Mouse (Mus musculus) CH12.LX (cell line): ENCODE measurements at regions not wholly inside any gene's neighbourhood (a gene's known extent, or its start where the extent isn't known, plus 50 kb on each side); places are given as distances from the start of the nearest gene placed in this dataset.

Experiments
- CHD1 ChIP-seq: IDR thresholded peaks from 2 replicates; pipeline ENCODE4 v1.6.1; 2012; ENCODE audit warnings: low read depth, low read length, improper control_type of control experiment, inconsistent platforms
- CTCF ChIP-seq, 2 experiments: IDR thresholded peaks in 1 of 2; conservative IDR thresholded peaks in 1 of 2; 2 replicates each; pipeline ENCODE4 v1.5.1; 2011 to 2012; ENCODE audit warnings: low read depth in 2 of 2, low read length in 2 of 2, improper control_type of control experiment in 1 of 2, inconsistent platforms in 1 of 2, mild to moderate bottlenecking in 1 of 2, moderate library complexity in 1 of 2
- MAX ChIP-seq: IDR thresholded peaks from 2 replicates; pipeline ENCODE4 v1.6.1; 2011; ENCODE audit warnings: low read length, improper control_type of control experiment
- PAX5 ChIP-seq: IDR thresholded peaks from 2 replicates; pipeline ENCODE4 v1.6.1; 2012; ENCODE audit warnings: low read length, inconsistent platforms, mixed read lengths
- POLR2A ChIP-seq: IDR thresholded peaks from 2 replicates; pipeline ENCODE4 v1.6.1; 2011; ENCODE audit warnings: low read depth, mild to moderate bottlenecking, improper control_type of control experiment, low read length
- POLR2AphosphoS2 ChIP-seq: IDR thresholded peaks from 2 replicates; pipeline ENCODE4 v1.6.1; 2011; ENCODE audit warnings: low read depth, low read length, improper control_type of control experiment
- UBTF ChIP-seq: IDR thresholded peaks from 2 replicates; pipeline ENCODE4 v1.6.1; 2012; ENCODE audit warnings: low read depth, mild to moderate bottlenecking, inconsistent platforms, low read length, improper control_type of control experiment, moderate library complexity
- ZC3H11A ChIP-seq: IDR thresholded peaks from 2 replicates; pipeline ENCODE4 v1.6.1; 2012; ENCODE audit warnings: low read depth, mild to moderate bottlenecking, inconsistent platforms, low read length, improper control_type of control experiment
- ZMIZ1 ChIP-seq: IDR thresholded peaks from 2 replicates; pipeline ENCODE4 v1.6.1; 2012; ENCODE audit warnings: low read depth, mild to moderate bottlenecking, inconsistent platforms, low read length, improper control_type of control experiment
- ZNF384 ChIP-seq: IDR thresholded peaks from 2 replicates; pipeline ENCODE4 v1.6.1; 2012; ENCODE audit warnings: low read depth, low read length, improper control_type of control experiment, inconsistent platforms

DNA sequence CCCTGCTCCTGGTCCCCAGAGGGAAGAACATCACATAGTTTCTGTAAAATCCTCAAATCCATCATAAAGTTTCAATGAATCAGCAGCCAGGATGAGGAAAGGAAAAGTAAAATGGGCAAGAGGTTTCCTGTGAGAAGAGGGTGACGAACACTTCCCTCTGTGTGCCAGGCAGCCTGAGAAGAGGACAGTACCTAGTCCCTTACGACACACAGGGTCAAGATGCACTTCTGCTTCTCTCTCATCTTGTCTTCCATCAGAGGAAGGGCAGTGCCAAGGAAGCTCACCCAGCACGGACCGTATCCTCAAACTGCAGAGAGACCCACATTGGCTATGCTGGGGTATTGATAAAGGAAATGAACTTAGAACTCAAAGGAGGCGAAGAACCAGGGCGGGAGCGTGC lies 112.5 kb downstream of the Dhrs2 start:
- TF ChIP-seq ZC3H11A (no peak), UBTF (no peak), CTCF (conservative IDR thresholded peaks at IDR 0.05 in 1 of 2, IDR thresholded peaks at IDR 0.05 in 1 of 2; ENCODE audit: low read depth in 2 of 2, low read length in 2 of 2) (no peak), POLR2A (no peak), ZNF384 (no peak), MAX (no peak), CHD1 (no peak), PAX5 (no peak), POLR2AphosphoS2 (no peak), ZMIZ1 (no peak)
